Mouse (Mus musculus) liver, postnatal 0 days (tissue): ENCODE measurements around the gene Ube2q2.

ENCODE experiments used
- CTCF ChIP-seq: sonication (generic); IDR thresholded peaks from 2 replicates; pipeline ENCODE4 v1.5.1; 2016; ENCODE audit warnings: antibody characterized with exemption, low read depth
- EP300 ChIP-seq: IDR thresholded peaks from 2 replicates; pipeline ENCODE4 v1.6.1; 2016; ENCODE audit warnings: antibody characterized with exemption, low read depth, mild to moderate bottlenecking

DNA sequence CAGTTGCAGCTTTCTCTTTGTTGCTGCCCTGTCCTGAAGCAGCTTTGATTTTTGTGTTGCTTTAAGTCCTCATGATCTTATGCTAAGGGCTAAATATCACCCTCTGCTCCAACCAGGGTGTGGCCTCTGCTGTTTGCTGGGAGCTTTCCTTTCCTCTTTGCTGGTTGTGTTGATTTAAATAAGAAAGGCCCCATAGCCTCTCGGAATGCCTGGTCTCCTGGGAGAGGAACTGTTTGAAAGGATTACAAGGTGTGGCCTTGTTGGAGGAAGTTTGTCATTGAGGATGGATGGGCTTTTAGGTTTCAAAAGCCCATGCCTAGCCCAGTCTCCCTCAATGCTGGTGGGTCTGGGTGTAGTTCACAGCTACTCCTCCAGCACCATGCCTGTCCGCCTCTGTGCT, 67.4 kb downstream of the Ube2q2 start:
- TF ChIP-seq EP300, result no peak
- TF ChIP-seq CTCF, result no peak
